Mouse (Mus musculus): ENCODE results near the gene Cisd1.
A peak's percentile ranks its signal among the peaks of the same experiment; 100 is the strongest.

The Cisd1 gene

GRCm38 (mm10) chr10:71348637-71349280 lies 4.0 kb upstream of the Cisd1 start:
- no peak for DNase-seq (ENCODE audit: low spot score in 2 of 2)

- peak in 1 of 2 experiments; percentile 28 for DNase-seq (ENCODE audit: low spot score in 2 of 2)
These were observed 3.3 kb upstream of the Cisd1 start for GRCm38 (mm10) chr10:71347964-71348636.

GRCm38 (mm10) chr10:71347509-71347949 lies 2.8 kb upstream of the Cisd1 start, which contains the start of gene Ipmk:
Gene Ipmk (plus strand): TSS chr10:71347763.
- peak; percentile 92 to 99 for DNase-seq (ENCODE audit: low spot score in 2 of 2)

- DNase-seq (ENCODE audit: low spot score in 2 of 2), result no peak
These were observed 2.2 kb upstream of the Cisd1 start for GRCm38 (mm10) chr10:71346722-71347508.

GRCm38 (mm10) chr10:71346106-71346505 lies 1.4 kb upstream of the Cisd1 start:
- DNase-seq (ENCODE audit: low spot score in 2 of 2), result no peak

- no peak for DNase-seq (ENCODE audit: low spot score in 2 of 2)
These were observed 1.0 kb downstream of the Cisd1 start for GRCm38 (mm10) chr10:71343567-71344265.

- no peak for DNase-seq (ENCODE audit: low spot score in 2 of 2)
These were observed 1.6 kb downstream of the Cisd1 start for GRCm38 (mm10) chr10:71343130-71343529.

- no peak for DNase-seq (ENCODE audit: low spot score in 2 of 2)
These were observed 2.5 kb downstream of the Cisd1 start for GRCm38 (mm10) chr10:71342030-71342805.

GRCm38 (mm10) chr10:71341290-71341689 lies 3.5 kb downstream of the Cisd1 start:
- no peak for DNase-seq (ENCODE audit: low spot score in 2 of 2)

- no peak for DNase-seq (ENCODE audit: low spot score in 2 of 2)
These were observed 4.6 kb downstream of the Cisd1 start for GRCm38 (mm10) chr10:71340195-71340594.

- no peak for DNase-seq (ENCODE audit: low spot score in 2 of 2)
These were observed 5.3 kb downstream of the Cisd1 start for GRCm38 (mm10) chr10:71339463-71339862.

GRCm38 (mm10) chr10:71338156-71338905 lies 6.4 kb downstream of the Cisd1 start:
- DNase-seq (ENCODE audit: low spot score in 2 of 2), result no peak

- DNase-seq (ENCODE audit: low spot score in 2 of 2), result no peak
These were observed 7.0 kb downstream of the Cisd1 start for GRCm38 (mm10) chr10:71337733-71338132.

- no peak for DNase-seq (ENCODE audit: low spot score in 2 of 2)
These were observed 11.9 kb downstream of the Cisd1 start for GRCm38 (mm10) chr10:71332859-71333258.

- no peak for DNase-seq (ENCODE audit: low spot score in 2 of 2)
These were observed 12.4 kb downstream of the Cisd1 start for GRCm38 (mm10) chr10:71332376-71332775.

GRCm38 (mm10) chr10:71331908-71332307 lies 12.8 kb downstream of the Cisd1 start:
- no peak for DNase-seq (ENCODE audit: low spot score in 2 of 2)

- DNase-seq (ENCODE audit: low spot score in 2 of 2), result no peak
These were observed 14.7 kb downstream of the Cisd1 start for GRCm38 (mm10) chr10:71330070-71330469.

GRCm38 (mm10) chr10:71329295-71329694 lies 15.5 kb downstream of the Cisd1 start:
- no peak for DNase-seq (ENCODE audit: low spot score in 2 of 2)

- DNase-seq (ENCODE audit: low spot score in 2 of 2), result no peak
These were observed 15.9 kb downstream of the Cisd1 start for GRCm38 (mm10) chr10:71328870-71329269.

GRCm38 (mm10) chr10:71328382-71328781 lies 16.4 kb downstream of the Cisd1 start:
- no peak for DNase-seq (ENCODE audit: low spot score in 2 of 2)

All from left cerebral cortex, adult 9 months (tissue).